8 mouse cellular contexts compared by ENCODE assay signal in genomic region chr2:71155486-71155885, GRCm38 (mm10). TPM values are rescaled to one million over a fixed set of nuclear protein-coding genes. Genes with fewer than 3 reads are reported as not detected.
A peak's percentile ranks its signal among the peaks of the same experiment; 100 is the strongest.
DNase-seq lines count a peak whose midpoint lies in the region; ATAC-seq lines count a peak whose summit lies in the region.

No protein-coding gene starts in this region.

- peak; percentile 84 for ATAC-seq in cerebellum, adult (ENCODE audit: insufficient number of reproducible peaks, low FRiP score, low TSS enrichment)
- ATAC-seq in forebrain, embryonic 16.5 days, result peak; percentile 71
- ATAC-seq in hindbrain, embryonic 15.5 days (ENCODE audit: low FRiP score, low read depth), result peak; percentile 87
- ATAC-seq in megakaryocyte progenitor cell, adult 5-6 weeks (replicated peaks; ENCODE audit: poor library complexity), result peak; percentile 98

- H3K27ac ChIP-seq in forebrain, embryonic 16.5 days (ENCODE audit: low read length), result no peak overlapping the region
- no peak overlapping the region for H3K27ac ChIP-seq in hindbrain, embryonic 15.5 days (replicated peaks)

- peaks cover 5% of the 10 kb centered on the region for H3K4me1 ChIP-seq in forebrain, embryonic 16.5 days (replicated peaks; ENCODE audit: control insufficient read depth, insufficient read depth, low read length)
- peaks cover 10% of the 10 kb centered on the region for H3K4me1 ChIP-seq in hindbrain, embryonic 15.5 days (replicated peaks)

- H3K27me3 ChIP-seq in forebrain, embryonic 16.5 days (replicated peaks; ENCODE audit: control insufficient read depth, insufficient read depth, low read length), result no peaks in the 10 kb centered on the region
- no peaks in the 10 kb centered on the region for H3K27me3 ChIP-seq in hindbrain, embryonic 15.5 days

- H3K4me3 ChIP-seq in forebrain, embryonic 16.5 days (replicated peaks; ENCODE audit: low read length), result no peak overlapping the region
- no peak overlapping the region for H3K4me3 ChIP-seq in hindbrain, embryonic 15.5 days

- no peaks in the 10 kb centered on the region for H3K36me3 ChIP-seq in forebrain, embryonic 16.5 days (ENCODE audit: control insufficient read depth, insufficient read depth)
- no peaks in the 10 kb centered on the region for H3K36me3 ChIP-seq in hindbrain, embryonic 15.5 days

- H3K4me2 ChIP-seq in forebrain, embryonic 16.5 days (ENCODE audit: low read length), result no peak overlapping the region
- H3K4me2 ChIP-seq in hindbrain, embryonic 15.5 days, result no peak overlapping the region

- WGBS in forebrain, embryonic 16.5 days, result 8% methylated on average over 8 of the region's 8 CpGs
- 7% methylated on average over 8 of the region's 8 CpGs for WGBS in hindbrain, embryonic 15.5 days

- peaks cover 4% of the 10 kb centered on the region for H3K9me3 ChIP-seq in forebrain, embryonic 16.5 days (ENCODE audit: control insufficient read depth, low read length)
- H3K9me3 ChIP-seq in hindbrain, embryonic 15.5 days, result no peaks in the 10 kb centered on the region

- DNase-seq in NIH3T3 (ENCODE audit: low read depth), result peak; percentile 87
- peak; percentile 76 to 92 for DNase-seq in layer of hippocampus, postnatal 25 days (ENCODE audit: extremely low spot score in 1 of 2, low spot score in 1 of 2)
- DNase-seq in right cerebral cortex, postnatal 14 days, result peak; percentile 74
- DNase-seq in urinary bladder, postnatal 25 days (ENCODE audit: low spot score), result peak; percentile 82

- no peak overlapping the region for H3K9ac ChIP-seq in forebrain, embryonic 16.5 days (replicated peaks; ENCODE audit: low read depth, low read length)
- H3K9ac ChIP-seq in hindbrain, embryonic 15.5 days, result no peak overlapping the region

RNA-seq across cellular contexts. Expression of gene Cybrd1, which starts 37.8 kb away (rescaled TPM):
- 1.5 and 1.9 TPM in 2 replicates for polyA plus RNA-seq in forebrain, embryonic 16.5 days (2015; fragmentation: Nextera tagmentation; extraction: Ambion mirVana)
- 5.8 and 5.9 TPM in 2 replicates for polyA plus RNA-seq in hindbrain, embryonic 15.5 days (2015; fragmentation: Nextera tagmentation; extraction: Ambion mirVana)
- total RNA-seq in layer of hippocampus, postnatal 25 days (2021), result 1 to 10 TPM; 4.5 to 5.4 TPM
- total RNA-seq in megakaryocyte progenitor cell, adult 5-6 weeks (2015), result 0.05 TPM in 1 of 2 replicates, not detected in the other
- 0.08 TPM in 1 of 2 replicates, not detected in the other for total RNA-seq in megakaryocyte progenitor cell, adult 5-6 weeks (2017)

RNA-seq across cellular contexts. Expression of gene Dync1i2, which starts 56.0 kb away (rescaled TPM):
- 189 and 197 TPM in 2 replicates for polyA plus RNA-seq in forebrain, embryonic 16.5 days (2015; fragmentation: Nextera tagmentation; extraction: Ambion mirVana)
- 159 and 166 TPM in 2 replicates for polyA plus RNA-seq in hindbrain, embryonic 15.5 days (2015; fragmentation: Nextera tagmentation; extraction: Ambion mirVana)
- 100 to 1,000 TPM; 124 to 137 TPM for total RNA-seq in layer of hippocampus, postnatal 25 days (2021)
- total RNA-seq in megakaryocyte progenitor cell, adult 5-6 weeks (2015), result 87.8 and 104 TPM in 2 replicates
- total RNA-seq in megakaryocyte progenitor cell, adult 5-6 weeks (2017), result 75.0 and 89.2 TPM in 2 replicates

Comparison
In these comparisons a context has a peak if more than half of its experiments do, and no peak if none do; other contexts are left out.
1. RNA of gene Cybrd1, which starts 37.8 kb away (total RNA-seq): 4.5 to 5.4 TPM in layer of hippocampus, postnatal 25 days; 0.05 to 0.08 TPM in megakaryocyte progenitor cell, adult 5-6 weeks; every median in the first group is over 4 times any median in the second.
2. Peak in every context shown above with its lines, with median percentiles within 50 percentile points of each other: DNase-seq and ATAC-seq.